Mouse (Mus musculus) embryonic fibroblast, embryonic 13.5 days (primary cell): Measurements from ENCODE around the gene Scgb2b24. TPM values are rescaled to one million over a fixed set of nuclear protein-coding genes. Genes with fewer than 3 reads are reported as not detected.

Experiments
- H3K27ac ChIP-seq: 2 replicates; pipeline ENCODE4 v1.5.1; 2012; ENCODE audit warnings: low read length, control low read depth, inconsistent platforms; ENCODE audit not compliant: insufficient read depth
- H3K4me1 ChIP-seq: 2 replicates; pipeline ENCODE4 v1.6.1; 2011; ENCODE audit warnings: low read length; ENCODE audit not compliant: control insufficient read depth, insufficient read depth
- H3K4me3 ChIP-seq: 2 replicates; pipeline ENCODE4 v1.5.1; 2011; ENCODE audit warnings: mild to moderate bottlenecking, control low read depth, low read length; ENCODE audit not compliant: insufficient read depth
- CTCF ChIP-seq: IDR thresholded peaks from 2 replicates; pipeline ENCODE4 v1.5.1; 2011; ENCODE audit warnings: mild to moderate bottlenecking, control low read depth, low read length, moderate library complexity, borderline replicate concordance; ENCODE audit not compliant: insufficient read depth
- POLR2A ChIP-seq: IDR thresholded peaks from 2 replicates; pipeline ENCODE4 v1.6.1; 2011; ENCODE audit warnings: low read depth, mild to moderate bottlenecking, control low read depth, low read length, moderate library complexity
- polyA plus RNA-seq: library from polyadenylated mRNA; stranded (reverse); fragments of >200 nt; gene quantifications from 2 replicates; pipeline ENCODE4 v1.2.4, GENCODE M21; 2011; ENCODE audit warnings: low read depth; ENCODE audit not compliant: missing spikeins, insufficient read length

Gene Scgb2b24
- polyA plus RNA-seq: not detected in 2 replicates

DNA sequence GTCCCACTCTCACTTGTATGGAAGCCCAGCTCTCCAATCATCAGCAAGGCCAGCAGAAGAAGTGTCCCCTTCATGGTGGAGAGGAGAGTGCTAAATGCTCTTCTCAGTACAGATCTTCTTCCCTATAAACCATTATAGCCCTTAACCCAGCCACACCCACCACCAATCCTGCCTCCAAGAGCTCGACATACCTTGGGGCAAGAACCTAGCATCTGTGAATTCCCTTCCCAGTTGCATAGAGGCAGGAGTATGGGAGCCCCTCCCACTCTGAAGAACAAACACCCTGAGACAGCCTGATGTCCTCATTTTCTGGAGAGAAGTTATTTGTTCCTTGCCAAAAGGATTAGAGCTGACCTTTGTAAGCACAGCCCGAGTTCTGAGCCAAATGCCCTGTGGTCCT is at the start of gene Scgb2b24:
TSS of gene Scgb2b24 (minus strand) at position 101 of the 400 bp plus-strand sequence.
- TF ChIP-seq CTCF: no peak
- TF ChIP-seq POLR2A: no peak
- Histone ChIP-seq H3K27ac (no peak within 1 kb of the TSS), H3K4me1 (no peaks in the 10 kb centered on the region), H3K4me3 (no peak within 1 kb of the TSS)

DNA sequence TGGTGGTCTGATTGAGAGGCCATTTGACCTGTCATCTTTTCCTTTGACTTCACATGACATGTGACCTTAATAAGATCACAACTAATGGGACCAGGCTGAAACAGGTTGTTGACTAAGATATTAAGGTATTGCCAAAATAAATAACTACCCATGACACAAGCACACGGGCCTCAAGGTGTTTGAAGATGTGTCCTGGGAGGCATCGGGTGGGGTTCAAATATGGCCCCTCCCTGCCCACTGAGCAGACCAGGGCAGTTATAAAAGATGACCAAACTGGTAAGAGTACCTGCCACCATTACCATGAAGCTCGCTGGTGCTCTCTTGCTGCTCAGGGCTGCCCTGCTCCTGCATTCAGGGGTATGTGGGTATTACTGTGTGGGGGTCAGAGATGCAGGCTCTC is 4.4 kb upstream of the Scgb2b24 start, which contains the start of gene Scgb1b24:
TSS of gene Scgb1b24 (plus strand) at position 301 of the 400 bp plus-strand sequence.
- Histone ChIP-seq H3K4me3 (no peak within 1 kb of the TSS), H3K4me1 (no peaks in the 10 kb centered on the region), H3K27ac (no peak within 1 kb of the TSS)
- TF ChIP-seq POLR2A (no peak), CTCF (no peak)

DNA sequence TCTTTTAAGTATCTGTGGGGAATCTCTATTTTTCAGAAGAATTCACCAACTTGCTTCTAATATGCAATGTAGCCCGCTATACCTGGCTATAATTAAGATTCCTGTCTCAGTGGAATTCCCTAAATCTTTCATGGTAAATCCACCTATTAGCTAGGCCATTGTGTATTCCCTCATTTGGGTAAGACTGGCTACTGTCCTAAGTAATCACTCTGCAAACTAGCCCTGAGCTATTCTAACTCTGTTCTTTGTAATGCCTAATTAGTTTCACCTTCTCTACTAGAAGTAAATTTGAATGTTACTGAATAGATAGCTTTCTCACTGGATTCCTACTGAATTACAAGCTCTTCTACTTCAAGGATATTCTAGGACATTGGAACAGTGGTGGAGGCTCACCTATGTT is 49.2 kb downstream of the Scgb2b24 start:
- TF ChIP-seq POLR2A: no peak
- no peak for TF ChIP-seq CTCF
- Histone ChIP-seq H3K4me3 (no peak overlapping the region), H3K4me1 (no peaks in the 10 kb centered on the region), H3K27ac (no peak overlapping the region)

Other genes with a start within 250 kb of the Scgb2b24 start
- not detected in 2 replicates for gene Scgb2b21, start 218.9 kb downstream of the Scgb2b24 start, polyA plus RNA-seq
- gene Scgb1b24, start 4.5 kb upstream of the Scgb2b24 start, polyA plus RNA-seq: not detected in 2 replicates
- gene Scgb2b26, start 205.7 kb upstream of the Scgb2b24 start, polyA plus RNA-seq: not detected in 2 replicates